Mouse (Mus musculus) small intestine, adult 10 weeks (tissue): Measurements from ENCODE around the gene Pomc. TPM values are rescaled to one million over a fixed set of nuclear protein-coding genes. Genes with fewer than 3 reads are reported as not detected.

ENCODE experiments used
- polyA plus RNA-seq: library from polyadenylated mRNA; stranded (reverse); fragments of 350-450 nt; fragmentation: Illumina TruSeq; extraction: RNeasy Lipid Tissue Mini Kit (QIAGEN cat#74804); gene quantifications from one replicate; pipeline ENCODE4 v1.2.3, GENCODE M21; 2014; ENCODE audit warnings: low replicate concordance

Pomc gene
- not detected for polyA plus RNA-seq

DNA sequence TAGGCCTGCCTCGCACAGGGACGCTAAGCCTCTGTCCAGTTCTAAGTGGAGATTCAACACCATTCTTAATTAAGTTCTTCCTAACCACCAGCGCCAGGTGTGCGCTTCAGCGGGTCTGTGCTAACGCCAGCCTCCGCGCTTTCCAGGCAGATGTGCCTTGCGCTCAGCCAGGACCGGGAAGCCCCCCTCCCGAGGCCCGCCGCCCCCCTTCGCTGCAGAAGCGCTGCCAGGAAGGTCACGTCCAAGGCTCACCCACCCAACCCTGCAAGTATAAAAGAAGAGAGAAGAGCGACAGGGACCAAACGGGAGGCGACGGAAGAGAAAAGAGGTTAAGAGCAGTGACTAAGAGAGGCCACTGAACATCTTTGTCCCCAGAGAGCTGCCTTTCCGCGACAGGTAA, at the start of gene Pomc:
Gene Pomc, plus strand, starts transcription at position 301 of the 400 bp plus-strand sequence.

Other genes with a start within 250 kb of the Pomc start
- 6.4 TPM for gene Dnmt3a, start 148.9 kb upstream of the Pomc start, polyA plus RNA-seq
- gene Efr3b, start 84.0 kb downstream of the Pomc start, polyA plus RNA-seq: 9.8 TPM
- 0.82 TPM for gene Dnajc27, start 127.6 kb downstream of the Pomc start, polyA plus RNA-seq
- 0.22 TPM for gene Adcy3, start 178.2 kb downstream of the Pomc start, polyA plus RNA-seq